Mouse (Mus musculus) olfactory bulb, adult 2 months (tissue): ENCODE measurements around the gene Cfap44. TPM values are rescaled to one million over a fixed set of nuclear protein-coding genes. Genes with fewer than 3 reads are reported as not detected.

Experiments used
- H3K27ac ChIP-seq: fragments of 200-500 bp; 2 replicates; pipeline ENCODE4 v1.5.1; 2012; ENCODE audit warnings: low read depth, low read length; ENCODE audit not compliant: insufficient read depth
- H3K4me1 ChIP-seq: fragments of 200-500 bp; 2 replicates; pipeline ENCODE4 v1.6.1; 2012; ENCODE audit warnings: low read length; ENCODE audit not compliant: control insufficient read depth, insufficient read depth
- H3K4me3 ChIP-seq: fragments of 200-500 bp; 2 replicates; pipeline ENCODE4 v1.5.1; 2012; ENCODE audit warnings: mild to moderate bottlenecking, low read depth, low read length, moderate library complexity; ENCODE audit not compliant: insufficient read depth
- CTCF ChIP-seq: fragments of 200-500 bp; IDR thresholded peaks from 2 replicates; pipeline ENCODE4 v1.5.1; 2012; ENCODE audit warnings: low read depth, mild to moderate bottlenecking, low read length, moderate library complexity; ENCODE audit not compliant: insufficient read depth
- POLR2A ChIP-seq: fragments of 200-500 bp; IDR thresholded peaks from 2 replicates; pipeline ENCODE4 v1.6.1; 2012; ENCODE audit warnings: mild to moderate bottlenecking, low read depth, low read length, moderate library complexity; ENCODE audit not compliant: insufficient read depth
- WGBS: fragments of 180-500 bp; shearing (Covaris S2); methylation state at CpG from one replicate; pipeline ENCODE4 v1.1.7; 2018; 5-methylcytosine and 5-hydroxymethylcytosine counted together
- polyA plus RNA-seq: library from polyadenylated mRNA; stranded (reverse); fragments of >200 nt; gene quantifications from 2 replicates; pipeline ENCODE4 v1.2.4, GENCODE M21; 2012; ENCODE audit warnings: low replicate concordance; ENCODE audit not compliant: missing spikeins, insufficient read depth, insufficient read length

The Cfap44 gene
- polyA plus RNA-seq, 1 experiment, result not detected

GRCm38 (mm10) chr16:44498447-44498846 lies 103.9 kb downstream of the Cfap44 start:
- Histone ChIP-seq H3K4me1 (peaks cover 6% of the 10 kb centered on the region; the same call in 1 of the 2 replicates), H3K27ac (no peak overlapping the region), H3K4me3 (no peak overlapping the region)
- WGBS, result 93% methylated on average over 3 of the region's 3 CpGs
- no peak for TF ChIP-seq POLR2A
- TF ChIP-seq CTCF, result no peak

GRCm38 (mm10) chr16:44501783-44502182 lies 107.2 kb downstream of the Cfap44 start:
- Histone ChIP-seq H3K27ac (no peak overlapping the region), H3K4me1 (0 out of 2 replicates have a peak, but pooled peaks cover 2% of the 10 kb centered on the region), H3K4me3 (no peak overlapping the region)
- WGBS, result 94% methylated on average over 10 of the region's 10 CpGs
- TF ChIP-seq POLR2A (no peak), CTCF (no peak)

GRCm38 (mm10) chr16:44502325-44502724 lies 107.7 kb downstream of the Cfap44 start:
- 74% methylated on average over 7 of the region's 7 CpGs for WGBS
- TF ChIP-seq CTCF (no peak), POLR2A (no peak)
- no peak overlapping the region for H3K27ac ChIP-seq
- H3K4me3 ChIP-seq, result no peak overlapping the region
- H3K4me1 ChIP-seq, result 0 out of 2 replicates have a peak, but pooled peaks cover 2% of the 10 kb centered on the region

- TF ChIP-seq POLR2A, result no peak
- no peak for TF ChIP-seq CTCF
- WGBS, result 62% methylated on average over 8 of the region's 8 CpGs
- no peak overlapping the region for H3K27ac ChIP-seq
- H3K4me3 ChIP-seq, result no peak overlapping the region
- 0 out of 2 replicates have a peak, but pooled peaks cover 2% of the 10 kb centered on the region for H3K4me1 ChIP-seq
Observed at GRCm38 (mm10) chr16:44502895-44503575, 108.4 kb downstream of the Cfap44 start.

GRCm38 (mm10) chr16:44505243-44505642 lies 110.6 kb downstream of the Cfap44 start:
- no peak for TF ChIP-seq POLR2A
- TF ChIP-seq CTCF, result no peak
- H3K4me1 ChIP-seq, result peaks cover 2% of the 10 kb centered on the region; the same call in 1 of the 2 replicates
- no peak overlapping the region for H3K4me3 ChIP-seq
- H3K27ac ChIP-seq, result no peak overlapping the region
- WGBS, result 79% methylated on average over 1 of the region's 1 CpGs

GRCm38 (mm10) chr16:44507027-44507929 lies 112.7 kb downstream of the Cfap44 start:
- no peak overlapping the region for H3K27ac ChIP-seq
- 60% methylated on average over 10 of the region's 10 CpGs for WGBS

GRCm38 (mm10) chr16:44508025-44508424 lies 113.4 kb downstream of the Cfap44 start:
- WGBS, result 88% methylated on average over 5 of the region's 5 CpGs
- Histone ChIP-seq H3K4me3 (no peak overlapping the region), H3K4me1 (peaks cover 1% of the 10 kb centered on the region; the same call in 1 of the 2 replicates), H3K27ac (no peak overlapping the region)
- TF ChIP-seq POLR2A (no peak), CTCF (no peak)

More at GRCm38 (mm10) chr16:44507027-44507929, 112.7 kb downstream of the Cfap44 start:
- Histone ChIP-seq H3K4me1 (peaks cover 2% of the 10 kb centered on the region; the same call in 1 of the 2 replicates), H3K4me3 (no peak overlapping the region)
- TF ChIP-seq POLR2A (no peak), CTCF (no peak)

GRCm38 (mm10) chr16:44508772-44509171 lies 114.2 kb downstream of the Cfap44 start:
- no peak for TF ChIP-seq POLR2A
- TF ChIP-seq CTCF, result no peak
- Histone ChIP-seq H3K4me3 (no peak overlapping the region), H3K4me1 (no peaks in the 10 kb centered on the region; the same call in 1 of the 2 replicates), H3K27ac (no peak overlapping the region)
- 61% methylated on average over 13 of the region's 13 CpGs for WGBS
